Mouse (Mus musculus) neural tube, postnatal 0 days (tissue): ENCODE measurements around the gene Krt77. TPM values are rescaled to one million over a fixed set of nuclear protein-coding genes. Genes with fewer than 3 reads are reported as not detected.

Experiments
- microRNA-seq: library from miRNA; unstranded; fragments of <30 nt; microRNA quantifications from one replicate; pipeline ENCODE4, GENCODE M21; 2016
- polyA plus RNA-seq: library from polyadenylated mRNA; unstranded; fragments of >200 nt; fragmentation: Nextera tagmentation; extraction: Ambion mirVana; gene quantifications from 2 replicates; pipeline ENCODE4 v1.2.1, GENCODE M21; 2015

Gene Krt77
- 0.47 and 0.89 TPM in 2 replicates for polyA plus RNA-seq

DNA sequence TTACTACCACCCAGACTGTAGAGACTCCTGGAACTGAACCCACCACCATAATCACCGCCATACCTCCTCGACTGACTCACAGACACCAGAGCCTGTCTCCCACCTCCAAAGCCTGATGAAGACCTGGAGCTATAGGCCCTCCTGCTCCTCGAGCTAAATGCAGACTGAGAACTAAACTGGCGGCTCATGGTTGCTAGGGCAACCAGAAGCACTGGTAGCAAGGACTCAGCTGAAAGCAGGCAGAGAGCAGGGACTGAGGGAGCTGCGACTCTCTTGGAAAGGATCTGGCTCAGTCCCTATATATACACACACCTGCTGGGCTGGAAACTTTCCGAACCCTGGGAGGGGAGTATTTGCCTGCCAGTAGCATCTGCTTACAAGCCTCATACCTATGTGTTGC lies at the start of gene Krt77:
Krt77 (minus strand) TSS at position 275 of the 400 bp plus-strand sequence.

DNA sequence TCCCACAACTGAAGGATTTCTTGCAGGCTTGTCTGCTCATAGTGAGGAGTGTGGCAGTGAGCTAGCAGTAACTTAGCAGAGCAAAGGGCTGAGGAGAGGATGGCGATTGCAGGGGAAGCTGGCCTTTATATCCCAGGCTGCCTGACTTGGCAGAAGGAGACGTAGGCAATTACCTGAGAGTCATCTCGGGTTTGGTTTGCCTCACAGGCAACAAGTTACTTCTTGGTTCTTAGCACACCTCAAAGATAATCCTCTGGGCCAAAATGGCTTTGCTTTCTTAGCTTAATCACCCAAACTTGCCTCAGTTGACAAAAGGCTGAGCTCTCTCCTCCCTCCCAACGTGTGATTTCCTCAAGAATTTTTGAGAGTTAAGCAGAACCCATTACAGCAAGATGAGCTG lies 23.3 kb upstream of the Krt77 start, which contains the start of gene Krt76:
Krt76 (minus strand) TSS at position 101 of the 400 bp plus-strand sequence.

DNA sequence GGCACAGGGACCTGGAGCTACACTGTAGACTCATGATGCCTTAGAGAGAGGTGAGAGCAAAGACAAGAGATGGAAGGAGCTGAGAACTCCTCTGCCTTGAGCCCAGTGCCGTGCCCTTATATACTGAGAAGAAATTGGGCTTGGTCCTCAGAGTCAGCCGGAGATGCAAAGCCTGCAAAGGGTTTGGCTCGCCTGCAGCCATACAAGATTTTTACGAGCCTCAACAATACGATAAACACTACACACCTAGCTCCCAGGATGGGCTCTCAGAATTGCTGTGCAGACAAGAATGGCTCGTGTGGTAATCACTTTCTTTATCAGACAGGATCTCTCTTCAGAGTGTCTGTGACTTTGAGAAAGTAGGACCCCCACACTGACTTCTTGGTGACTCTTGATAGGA lies 18.8 kb downstream of the Krt77 start, which contains the start of gene Krt1:
Krt1 (minus strand) TSS at position 101 of the 400 bp plus-strand sequence.

DNA sequence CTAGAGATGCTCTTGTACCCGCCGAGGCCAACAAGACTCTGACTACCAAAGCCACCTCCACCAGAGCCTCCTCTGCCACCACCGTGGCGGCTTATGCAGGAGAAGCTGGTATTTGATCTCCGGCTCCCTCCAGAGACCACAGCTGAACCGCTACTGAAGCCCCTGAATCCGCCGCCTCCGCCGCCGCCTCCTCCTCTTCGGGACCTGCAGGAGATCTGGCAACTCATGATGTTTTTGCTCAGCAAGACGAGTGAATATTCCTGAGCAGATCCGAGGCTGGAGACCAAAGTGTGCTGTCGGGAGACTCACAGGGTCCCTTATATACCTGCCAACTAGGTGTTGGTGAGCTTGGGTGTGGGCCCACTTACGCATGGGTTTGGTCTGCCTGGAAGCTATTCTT lies 51.6 kb downstream of the Krt77 start, which contains the start of gene Krt2:
Krt2 (minus strand) TSS at position 295 of the 400 bp plus-strand sequence.

Small RNA genes within 50 kb of the gene (microRNA-seq; reads per million reads assigned to microRNA genes)
- not detected for gene Gm44356

Other genes starting within 250 kb of the Krt77 start
- gene Gm5414, start 241.5 kb downstream of the Krt77 start, polyA plus RNA-seq, result not detected in 2 replicates
- gene Gm5478, start 222.3 kb downstream of the Krt77 start, polyA plus RNA-seq, result not detected in 2 replicates
- not detected in 2 replicates for gene Krt6b, start 189.4 kb downstream of the Krt77 start, polyA plus RNA-seq
- not detected in 2 replicates for gene Krt6a, start 175.4 kb downstream of the Krt77 start, polyA plus RNA-seq
- 0.12 and 0.17 TPM in 2 replicates for gene Krt5, start 156.8 kb downstream of the Krt77 start, polyA plus RNA-seq
- 0.64 and 0.95 TPM in 2 replicates for gene Krt71, start 126.6 kb downstream of the Krt77 start, polyA plus RNA-seq
- not detected in 2 replicates for gene Krt72, start 83.2 kb downstream of the Krt77 start, polyA plus RNA-seq
- gene Krt73, start 67.4 kb downstream of the Krt77 start, polyA plus RNA-seq, result 0.37 and 0.65 TPM in 2 replicates
- gene Krt2, start 51.5 kb downstream of the Krt77 start, polyA plus RNA-seq, result 0.12 and 0.17 TPM in 2 replicates
- 20.8 and 23.0 TPM in 2 replicates for gene Krt1, start 18.9 kb downstream of the Krt77 start, polyA plus RNA-seq
- gene Krt76, start 23.2 kb upstream of the Krt77 start, polyA plus RNA-seq, result not detected in 2 replicates
- gene Krt4, start 55.0 kb upstream of the Krt77 start, polyA plus RNA-seq, result not detected in 2 replicates
- gene Krt79, start 70.6 kb upstream of the Krt77 start, polyA plus RNA-seq, result 0.28 and 0.32 TPM in 2 replicates
- gene Krt78, start 84.6 kb upstream of the Krt77 start, polyA plus RNA-seq, result not detected in 2 replicates
- 0.45 and 0.87 TPM in 2 replicates for gene Krt8, start 134.8 kb upstream of the Krt77 start, polyA plus RNA-seq
- 1.4 and 1.9 TPM in 2 replicates for gene Krt18, start 158.5 kb upstream of the Krt77 start, polyA plus RNA-seq
- 57.5 and 60.8 TPM in 2 replicates for gene Eif4b, start 204.1 kb upstream of the Krt77 start, polyA plus RNA-seq
- gene Tns2, start 230.7 kb upstream of the Krt77 start, polyA plus RNA-seq, result 8.8 and 10.3 TPM in 2 replicates